Mouse (Mus musculus) left cerebral cortex, postnatal 10 days (tissue): ENCODE data around the gene Wnt4. TPM values are rescaled to one million over a fixed set of nuclear protein-coding genes. Genes with fewer than 3 reads are reported as not detected.

Experiments used
- DNase-seq, 2 experiments: peaks; one replicate each; pipeline ENCODE4 v3.0.0; 2021 to 2022; ENCODE audit warnings: low spot score in 2 of 2, mixed read lengths in 1 of 2; ENCODE audit errors: extremely low spot score in 1 of 2
- intact Hi-C: fragments of 180-260 bp; cut with DNase I; formaldehyde crosslinking; loops from one replicate; pipeline ENCODE4 v1.15.1; 2025
- total RNA-seq, 2 experiments: library from RNA; stranded (reverse); gene quantifications; 2 replicates each; pipeline ENCODE4 v1.2.3; 2021

The Wnt4 gene
- total RNA-seq, 2 experiments from 2014 or later = 15.5 to 16.2 TPM

GRCm38 (mm10) chr4:137345790-137346189 lies 68.5 kb downstream of the Wnt4 start:
- intact Hi-C loops = no loop called here
- no peak for DNase-seq

Other genes starting within 250 kb of the Wnt4 start
- gene Zbtb40, start 228.7 kb upstream of the Wnt4 start, total RNA-seq = 1 to 10 TPM; 6.6 to 7.2 TPM
- 100 to 1,000 TPM; 497 to 507 TPM for gene Cdc42, start 80.2 kb downstream of the Wnt4 start, total RNA-seq
- not detected for gene Cela3a, start 132.3 kb downstream of the Wnt4 start, total RNA-seq
- gene Cela3b, start 153.1 kb downstream of the Wnt4 start, total RNA-seq = not detected
- not detected for gene 1700013G24Rik, start 175.8 kb downstream of the Wnt4 start, total RNA-seq
- gene Hspg2, start 191.3 kb downstream of the Wnt4 start, total RNA-seq = 10 to 100 TPM; 11.0 to 11.5 TPM